Mouse (Mus musculus) heart, embryonic 11.5 days (tissue): ENCODE measurements at regions not wholly inside any gene's neighbourhood (a gene's known extent, or its start where the extent isn't known, plus 50 kb on each side); places are given as distances from the start of the nearest gene placed in this dataset.

Source experiments
- ATAC-seq: fragments of 200-750 bp; cut with Nextera tagmentation; replicated peaks from 2 replicates; pipeline ENCODE4 v1.8.0; 2017; ENCODE audit warnings: moderate library complexity; ENCODE audit not compliant: insufficient number of reproducible peaks, low FRiP score, low TSS enrichment
- H3K27ac ChIP-seq: fragments of 300-500 bp; sonication (generic); 2 replicates; pipeline ENCODE4 v1.5.1; 2014; ENCODE audit warnings: mild to moderate bottlenecking, low read depth, low read length
- H3K27me3 ChIP-seq: fragments of 300-500 bp; sonication (generic); 2 replicates; pipeline ENCODE4 v1.6.1; 2014; ENCODE audit warnings: mild to moderate bottlenecking, low read length, mixed read lengths; ENCODE audit not compliant: control insufficient read depth, insufficient read depth
- H3K36me3 ChIP-seq: fragments of 300-500 bp; sonication (generic); 2 replicates; pipeline ENCODE4 v1.6.1; 2014; ENCODE audit warnings: mild to moderate bottlenecking, low read length, moderate library complexity, mixed read lengths; ENCODE audit not compliant: control insufficient read depth, insufficient read depth
- H3K4me1 ChIP-seq: fragments of 300-500 bp; sonication (generic); 2 replicates; pipeline ENCODE4 v1.6.1; 2014; ENCODE audit warnings: low read length; ENCODE audit not compliant: control insufficient read depth, insufficient read depth
- H3K4me2 ChIP-seq: fragments of 300-500 bp; sonication (generic); 2 replicates; pipeline ENCODE4 v1.6.1; 2014; ENCODE audit warnings: mild to moderate bottlenecking, moderate library complexity
- H3K4me3 ChIP-seq: fragments of 300-500 bp; sonication (generic); 2 replicates; pipeline ENCODE4 v1.5.1; 2014; ENCODE audit warnings: low read depth, low read length
- H3K9ac ChIP-seq: fragments of 300-500 bp; sonication (generic); 2 replicates; pipeline ENCODE4 v1.6.1; 2014; ENCODE audit warnings: mild to moderate bottlenecking, low read depth, low read length, moderate library complexity
- H3K9me3 ChIP-seq: fragments of 300-500 bp; sonication (generic); replicated peaks from 2 replicates; pipeline ENCODE4 v1.6.1; 2016; ENCODE audit warnings: low read length; ENCODE audit not compliant: control insufficient read depth
- WGBS: fragments of 180-500 bp; shearing (Covaris S2); extraction: QIAGEN DNeasy Blood & Tissue Kit; methylation state at CpG from one replicate; pipeline ENCODE4 v1.1.7; 2014; ENCODE audit not compliant: insufficient replicate concordance; 5-methylcytosine and 5-hydroxymethylcytosine counted together

DNA sequence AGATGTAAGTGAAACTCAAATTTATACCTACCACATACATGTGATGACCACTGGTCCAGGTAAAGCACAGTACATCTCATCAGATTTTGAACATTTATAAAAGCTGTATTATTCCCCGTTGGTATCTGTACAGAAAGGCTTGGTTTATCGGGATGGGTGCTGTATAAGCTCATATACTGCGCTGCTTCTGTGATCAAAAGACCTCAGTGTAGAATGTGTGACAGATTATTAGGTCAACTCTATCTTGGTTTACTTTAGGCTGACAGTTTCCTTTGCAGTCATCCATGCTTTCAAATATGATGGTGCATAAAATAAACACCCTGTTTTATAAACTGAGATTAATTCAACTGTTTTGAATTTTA is 185.8 kb upstream of the Emcn start:
- no peaks in the 10 kb centered on the region for H3K36me3 ChIP-seq
- H3K27me3 ChIP-seq, result no peaks in the 10 kb centered on the region
- WGBS, result 68% methylated on average over 3 of the region's 3 CpGs
- no peaks in the 10 kb centered on the region; the same call in 1 of the 2 replicates for H3K4me1 ChIP-seq
- no peaks in the 10 kb centered on the region for H3K9me3 ChIP-seq
- no peak overlapping the region for H3K4me3 ChIP-seq
- no peak overlapping the region for H3K9ac ChIP-seq
- no peak overlapping the region for H3K27ac ChIP-seq
- ATAC-seq, result no peak
- no peak overlapping the region for H3K4me2 ChIP-seq

DNA sequence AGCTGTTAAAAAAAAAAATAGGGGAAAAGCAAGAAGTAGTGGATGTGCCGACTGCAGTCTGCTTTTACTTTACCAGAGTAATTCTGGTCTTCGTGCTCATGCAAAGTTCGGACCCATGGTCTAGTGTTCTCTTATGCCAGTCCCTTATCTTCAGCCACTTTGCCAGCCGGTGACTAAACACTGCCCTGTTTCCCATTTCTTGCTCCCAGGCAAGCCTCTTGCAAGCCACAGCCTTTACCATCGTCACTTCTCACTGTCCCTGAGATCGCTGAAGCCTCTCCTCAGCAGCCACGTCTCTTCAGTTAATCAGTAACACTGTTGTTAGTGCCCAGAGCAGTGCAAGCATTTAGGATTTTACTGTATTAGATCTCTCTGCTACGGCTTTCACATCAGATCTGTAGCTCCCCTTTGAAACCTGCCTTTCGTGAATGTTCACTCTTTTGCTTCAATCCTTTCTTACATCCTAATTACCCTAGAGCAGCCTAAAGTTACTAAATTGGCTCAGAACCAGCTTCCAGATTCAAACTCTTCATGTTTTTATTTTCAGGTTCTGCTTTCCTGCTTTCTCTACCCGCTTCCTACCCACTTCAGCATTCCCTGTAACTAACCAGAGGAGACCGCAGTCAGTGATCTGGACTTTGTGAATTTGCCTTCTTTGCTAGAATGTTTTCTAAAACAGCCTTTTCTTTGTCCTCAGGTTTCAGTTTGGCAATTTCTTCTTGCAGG is 184.5 kb upstream of the Emcn start:
- H3K9me3 ChIP-seq, result no peaks in the 10 kb centered on the region
- H3K27me3 ChIP-seq, result no peaks in the 10 kb centered on the region
- H3K27ac ChIP-seq, result no peak overlapping the region
- no peak overlapping the region for H3K4me2 ChIP-seq
- ATAC-seq, result no peak
- H3K36me3 ChIP-seq, result no peaks in the 10 kb centered on the region
- H3K4me3 ChIP-seq, result no peak overlapping the region
- H3K4me1 ChIP-seq, result no peaks in the 10 kb centered on the region
- no peak overlapping the region for H3K9ac ChIP-seq
- 48% methylated on average over 11 of the region's 11 CpGs for WGBS

DNA sequence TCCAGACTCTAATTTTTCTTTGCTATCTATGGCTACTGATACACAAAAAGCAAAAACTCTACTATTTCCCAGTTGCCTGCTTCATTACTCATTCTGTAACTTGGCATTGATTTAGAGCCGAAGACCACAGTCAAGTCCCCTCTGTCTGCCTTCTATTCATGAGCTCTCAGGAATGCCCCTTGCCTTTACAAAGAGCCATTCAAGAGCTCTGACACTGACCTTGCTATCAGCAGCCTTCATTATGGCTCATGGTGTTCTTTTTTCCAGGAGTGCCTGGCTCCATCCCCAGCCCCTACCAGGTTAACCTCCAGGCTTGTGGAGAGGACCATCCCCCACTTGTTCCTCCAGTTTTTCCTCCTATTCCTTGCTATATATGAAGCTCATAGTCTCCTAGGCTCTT is 151.8 kb upstream of the Emcn start:
- Histone ChIP-seq H3K9me3 (no peaks in the 10 kb centered on the region), H3K27ac (no peak overlapping the region), H3K27me3 (no peaks in the 10 kb centered on the region), H3K4me3 (no peak overlapping the region), H3K9ac (no peak overlapping the region), H3K4me1 (no peaks in the 10 kb centered on the region), H3K4me2 (no peak overlapping the region), H3K36me3 (no peaks in the 10 kb centered on the region)
- no peak for ATAC-seq
- whole genome bisulfite sequencing, result 43% methylated on average over 1 of the region's 1 CpGs

DNA sequence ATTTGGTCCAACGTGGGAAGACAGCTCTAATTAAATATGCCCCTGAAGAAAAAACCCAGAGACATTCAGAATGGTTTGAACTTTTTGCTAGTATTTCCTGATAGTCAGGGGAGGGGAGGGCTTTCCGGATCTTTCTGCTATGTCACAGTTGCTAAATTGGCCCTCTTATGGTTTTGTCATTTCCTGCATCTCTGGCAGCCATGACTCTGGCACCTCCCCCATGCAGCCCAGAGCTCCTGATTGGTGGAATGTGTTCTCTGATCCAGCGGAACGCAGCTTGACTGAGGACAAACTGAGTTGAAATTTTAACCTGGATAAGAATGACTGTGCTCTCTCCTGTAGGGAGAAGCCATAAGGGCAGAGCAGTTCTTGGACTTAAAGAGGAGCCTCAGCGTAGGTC is 150.4 kb upstream of the Emcn start:
- H3K27me3 ChIP-seq, result no peaks in the 10 kb centered on the region
- no peak overlapping the region for H3K27ac ChIP-seq
- ATAC-seq, result no peak
- no peaks in the 10 kb centered on the region for H3K9me3 ChIP-seq
- 69% methylated on average over 5 of the region's 5 CpGs for WGBS
- H3K4me1 ChIP-seq, result no peaks in the 10 kb centered on the region
- H3K4me3 ChIP-seq, result no peak overlapping the region
- no peaks in the 10 kb centered on the region for H3K36me3 ChIP-seq
- H3K4me2 ChIP-seq, result no peak overlapping the region
- H3K9ac ChIP-seq, result no peak overlapping the region

DNA sequence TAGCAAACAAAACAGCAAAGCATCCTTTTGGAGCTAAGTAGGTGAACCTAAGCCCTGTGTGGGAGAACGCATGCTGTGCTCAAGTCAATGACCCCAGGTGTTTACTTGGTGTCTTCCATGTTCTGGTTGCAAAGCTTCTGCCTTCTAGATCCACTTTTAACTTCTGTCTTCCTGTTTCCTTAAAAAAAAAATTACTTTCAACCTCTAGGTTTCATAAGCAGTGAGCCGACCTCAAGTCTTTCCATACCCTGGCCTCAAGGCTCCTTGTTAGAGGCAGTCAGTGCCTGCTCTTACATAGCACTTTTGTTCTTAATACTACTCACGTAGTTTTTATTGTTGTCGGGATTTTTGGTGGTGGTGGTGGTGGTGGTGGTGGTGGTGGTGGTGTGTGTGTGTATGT is 149.9 kb upstream of the Emcn start:
- no peaks in the 10 kb centered on the region for H3K4me1 ChIP-seq
- H3K36me3 ChIP-seq, result no peaks in the 10 kb centered on the region
- H3K4me3 ChIP-seq, result no peak overlapping the region
- WGBS, result 85% methylated on average over 4 of the region's 4 CpGs
- H3K27ac ChIP-seq, result no peak overlapping the region
- ATAC-seq, result no peak
- H3K27me3 ChIP-seq, result no peaks in the 10 kb centered on the region
- H3K9ac ChIP-seq, result no peak overlapping the region
- H3K4me2 ChIP-seq, result no peak overlapping the region
- no peaks in the 10 kb centered on the region for H3K9me3 ChIP-seq

DNA sequence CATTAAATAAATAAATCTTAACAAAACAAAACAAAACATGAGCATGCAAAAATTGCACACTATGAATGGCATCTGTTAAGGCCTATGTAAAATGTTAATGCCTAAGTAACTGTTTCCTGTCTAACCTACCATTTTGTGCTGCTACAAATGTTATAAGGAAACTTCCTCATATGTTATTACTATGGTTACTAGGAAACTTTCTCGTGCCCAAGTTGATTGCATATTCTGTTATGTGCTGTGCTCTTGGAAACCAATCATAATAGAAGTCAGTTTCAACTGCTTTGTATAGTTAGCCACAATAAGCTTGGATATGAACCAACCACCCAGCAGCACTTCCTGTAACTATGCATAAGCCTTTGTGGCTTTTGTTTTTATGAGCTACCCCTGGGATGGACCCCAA is 147.0 kb upstream of the Emcn start:
- no peak overlapping the region for H3K9ac ChIP-seq
- whole genome bisulfite sequencing, result 77% methylated on average over 1 of the region's 1 CpGs
- no peaks in the 10 kb centered on the region for H3K27me3 ChIP-seq
- H3K27ac ChIP-seq, result no peak overlapping the region
- H3K9me3 ChIP-seq, result no peaks in the 10 kb centered on the region
- no peak overlapping the region for H3K4me2 ChIP-seq
- no peak for ATAC-seq
- no peaks in the 10 kb centered on the region for H3K4me1 ChIP-seq
- H3K36me3 ChIP-seq, result no peaks in the 10 kb centered on the region
- no peak overlapping the region for H3K4me3 ChIP-seq

DNA sequence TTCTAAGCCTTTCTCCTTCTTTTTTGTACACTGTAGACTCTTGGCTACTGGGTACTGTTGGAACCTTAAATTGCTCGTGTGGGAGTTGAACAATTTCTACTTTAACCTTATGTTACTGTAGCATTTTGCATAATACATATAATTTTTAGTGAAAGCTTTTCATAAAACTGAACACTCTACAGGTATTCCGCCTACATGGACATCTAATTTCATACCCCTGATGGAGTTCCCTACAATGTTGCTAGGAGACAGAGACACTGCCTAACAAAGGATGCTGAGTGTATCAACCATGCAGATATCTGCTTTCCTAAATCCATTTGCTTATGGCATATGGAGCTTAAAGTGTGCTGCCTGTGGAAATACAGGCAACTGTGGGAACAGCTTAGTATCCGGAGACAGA is 129.2 kb upstream of the Emcn start:
- Histone ChIP-seq H3K4me1 (no peaks in the 10 kb centered on the region), H3K9ac (no peak overlapping the region), H3K27ac (no peak overlapping the region), H3K36me3 (no peaks in the 10 kb centered on the region), H3K9me3 (no peaks in the 10 kb centered on the region), H3K4me2 (no peak overlapping the region), H3K4me3 (no peak overlapping the region), H3K27me3 (no peaks in the 10 kb centered on the region)
- WGBS, result 79% methylated on average over 3 of the region's 3 CpGs
- ATAC-seq, result no peak

DNA sequence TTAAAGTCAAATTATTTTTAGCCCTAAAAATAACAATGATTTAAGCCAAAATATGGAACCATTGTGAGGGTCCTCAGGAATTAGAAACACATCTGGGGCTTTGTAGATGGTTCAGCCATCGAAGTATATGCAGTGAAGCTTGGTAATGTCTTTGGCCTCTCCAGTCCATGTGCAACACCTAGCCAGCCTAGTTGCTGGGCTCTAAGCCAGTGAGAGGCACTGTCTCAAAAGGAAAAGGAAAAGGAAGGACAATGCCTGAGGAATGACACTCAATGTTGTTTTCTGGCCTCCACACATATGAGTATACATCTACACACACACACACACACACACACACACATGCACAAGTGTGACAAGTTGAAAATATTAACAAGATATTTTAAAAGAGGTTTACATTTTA is 124.8 kb upstream of the Emcn start:
- H3K27ac ChIP-seq, result no peak overlapping the region

DNA sequence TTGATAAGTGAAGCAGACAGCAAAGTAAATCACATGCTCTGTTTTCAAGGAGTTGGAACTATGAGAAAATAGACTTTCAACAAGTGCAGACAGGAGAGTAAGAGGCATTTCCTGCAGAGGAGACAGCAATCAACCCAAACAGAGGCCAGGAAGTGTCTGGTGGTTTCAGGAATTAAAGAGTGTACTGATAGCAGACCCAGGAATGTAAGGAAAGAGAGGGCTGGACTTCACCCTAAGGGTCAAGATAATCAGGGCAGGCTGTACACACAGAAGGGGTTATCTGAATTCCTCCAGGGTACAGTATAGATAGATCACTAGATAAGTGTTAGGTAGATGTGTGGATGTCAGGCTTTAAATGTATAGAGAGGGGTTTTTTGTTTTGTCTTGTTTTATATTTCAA is 123.6 kb upstream of the Emcn start:
- 0 out of 2 replicates have a peak, but pooled peaks have one; percentile 22 for ATAC-seq

More for the DNA sequence above, 124.8 kb upstream of the Emcn start:
- H3K9me3 ChIP-seq, result no peaks in the 10 kb centered on the region
- ATAC-seq, result no peak
- H3K9ac ChIP-seq, result no peak overlapping the region
- no peak overlapping the region for H3K4me3 ChIP-seq
- H3K27me3 ChIP-seq, result no peaks in the 10 kb centered on the region
- no peaks in the 10 kb centered on the region for H3K36me3 ChIP-seq
- no peaks in the 10 kb centered on the region; the same call in 1 of the 2 replicates for H3K4me1 ChIP-seq
- whole genome bisulfite sequencing, result 80% methylated on average over 1 of the region's 1 CpGs
- H3K4me2 ChIP-seq, result no peak overlapping the region

More for the DNA sequence above, 123.6 kb upstream of the Emcn start:
- H3K9ac ChIP-seq, result no peak overlapping the region
- no peak overlapping the region for H3K4me2 ChIP-seq
- H3K27ac ChIP-seq, result no peak overlapping the region
- no peaks in the 10 kb centered on the region for H3K9me3 ChIP-seq
- H3K27me3 ChIP-seq, result no peaks in the 10 kb centered on the region
- no peaks in the 10 kb centered on the region; the same call in 1 of the 2 replicates for H3K4me1 ChIP-seq
- H3K4me3 ChIP-seq, result no peak overlapping the region
- no peaks in the 10 kb centered on the region for H3K36me3 ChIP-seq
